Mouse (Mus musculus) MEL (cell line): Measurements from ENCODE around the gene Tmem143. TPM values are rescaled to one million over a fixed set of nuclear protein-coding genes. Genes with fewer than 3 reads are reported as not detected.

Experiments
- DNase-seq: peaks from one replicate; pipeline ENCODE4 v3.0.0; 2011; ENCODE audit warnings: low read depth, low spot score
- H3K27ac ChIP-seq: 2 replicates; pipeline ENCODE4 v1.5.1; 2012; ENCODE audit warnings: low read depth, mild to moderate bottlenecking, control low read depth, low read length, moderate library complexity; ENCODE audit not compliant: control insufficient read depth
- H3K27me3 ChIP-seq, 2 experiments: fragments of 150-350 bp in 1 of 2; sonication (generic) in 1 of 2; 2 replicates each; pipeline ENCODE4 v1.6.1; 2012; ENCODE audit warnings: low read length in 2 of 2, mild to moderate bottlenecking in 2 of 2, improper control_type of control experiment in 1 of 2, moderate library complexity in 1 of 2; ENCODE audit not compliant: insufficient read depth in 2 of 2, control insufficient read depth in 1 of 2
- H3K36me3 ChIP-seq, 2 experiments: 2 replicates each; pipeline ENCODE4 v1.6.1; 2012 to 2014; ENCODE audit warnings: low read length in 2 of 2, improper control_type of control experiment in 1 of 2, inconsistent platforms in 1 of 2, mild to moderate bottlenecking in 1 of 2; ENCODE audit not compliant: insufficient read depth in 2 of 2, control insufficient read depth in 1 of 2
- H3K4me1 ChIP-seq, 2 experiments: fragments of 150-350 bp in 1 of 2; sonication (generic) in 1 of 2; 2 replicates each; pipeline ENCODE4 v1.6.1; 2012; ENCODE audit warnings: low read length in 2 of 2, improper control_type of control experiment in 1 of 2, mild to moderate bottlenecking in 1 of 2; ENCODE audit not compliant: insufficient read depth in 2 of 2, control insufficient read depth in 1 of 2
- H3K4me3 ChIP-seq, 2 experiments: fragments of 150-350 bp in 1 of 2; sonication (generic) in 1 of 2; 2 replicates each; pipeline ENCODE4 v1.5.1; 2012; ENCODE audit warnings: low read depth in 2 of 2, low read length in 2 of 2, mild to moderate bottlenecking in 2 of 2, moderate library complexity in 2 of 2, control low read depth in 1 of 2, improper control_type of control experiment in 1 of 2; ENCODE audit not compliant: control insufficient read depth in 1 of 2, insufficient read depth in 1 of 2
- H3K79me2 ChIP-seq: 2 replicates; pipeline ENCODE4 v1.6.1; 2012; ENCODE audit warnings: mild to moderate bottlenecking, low read length, moderate library complexity; ENCODE audit not compliant: control insufficient read depth, poor library complexity, insufficient read depth
- H3K9ac ChIP-seq: 2 replicates; pipeline ENCODE4 v1.6.1; 2012; ENCODE audit warnings: low read depth, mild to moderate bottlenecking, control low read depth, low read length, moderate library complexity; ENCODE audit not compliant: control insufficient read depth, poor library complexity, severe bottlenecking
- H3K9me3 ChIP-seq: fragments of 150-350 bp; sonication (generic); replicated peaks from 2 replicates; pipeline ENCODE4 v1.6.1; 2012; ENCODE audit warnings: mild to moderate bottlenecking, low read length, improper control_type of control experiment, moderate library complexity; ENCODE audit not compliant: insufficient read depth
- CHD1 ChIP-seq: IDR thresholded peaks from 2 replicates; pipeline ENCODE4 v1.6.1; 2012; ENCODE audit warnings: low read depth, mild to moderate bottlenecking, inconsistent platforms, low read length, improper control_type of control experiment
- GATA1 ChIP-seq: IDR thresholded peaks from 2 replicates; pipeline ENCODE4 v1.6.1; 2011; ENCODE audit warnings: low read depth, low read length, improper control_type of control experiment
- HCFC1 ChIP-seq: IDR thresholded peaks from 2 replicates; pipeline ENCODE4 v1.6.1; 2012; ENCODE audit warnings: low read depth, mild to moderate bottlenecking, inconsistent platforms, low read length, improper control_type of control experiment, moderate library complexity
- KAT2A ChIP-seq: conservative IDR thresholded peaks from 2 replicates; pipeline ENCODE4 v1.6.1; 2012; ENCODE audit warnings: low read depth, low read length, improper control_type of control experiment, inconsistent platforms
- MAFK ChIP-seq: IDR thresholded peaks from 2 replicates; pipeline ENCODE4 v1.6.1; 2011; ENCODE audit warnings: low read depth, mild to moderate bottlenecking, low read length, improper control_type of control experiment, borderline replicate concordance
- MAX ChIP-seq: IDR thresholded peaks from 2 replicates; pipeline ENCODE4 v1.6.1; 2011; ENCODE audit warnings: low read length, improper control_type of control experiment
- MYC ChIP-seq: IDR thresholded peaks from 2 replicates; pipeline ENCODE4 v1.6.1; 2011; ENCODE audit warnings: low read depth, mild to moderate bottlenecking, low read length, improper control_type of control experiment, moderate library complexity
- NELFE ChIP-seq: IDR thresholded peaks from 2 replicates; pipeline ENCODE4 v1.6.1; 2011; ENCODE audit warnings: low read depth, low read length, improper control_type of control experiment
- POLR2A ChIP-seq, 2 experiments: IDR thresholded peaks; 2 replicates each; pipeline ENCODE4 v1.6.1; 2011 to 2012; ENCODE audit warnings: low read length in 2 of 2, mild to moderate bottlenecking in 2 of 2, control low read depth in 1 of 2, improper control_type of control experiment in 1 of 2, low read depth in 1 of 2, moderate library complexity in 1 of 2; ENCODE audit not compliant: control insufficient read depth in 1 of 2, insufficient read depth in 1 of 2, poor library complexity in 1 of 2
- RAD21 ChIP-seq: IDR thresholded peaks from 2 replicates; pipeline ENCODE4 v1.6.1; 2011; ENCODE audit warnings: mild to moderate bottlenecking, low read depth, low read length, improper control_type of control experiment
- SIN3A ChIP-seq: IDR thresholded peaks from 2 replicates; pipeline ENCODE4 v1.6.1; 2012; ENCODE audit warnings: low read length, improper control_type of control experiment, inconsistent platforms
- SMC3 ChIP-seq: IDR thresholded peaks from 2 replicates; pipeline ENCODE4 v1.6.1; 2011; ENCODE audit warnings: low read depth, low read length, improper control_type of control experiment
- TBP ChIP-seq: IDR thresholded peaks from 2 replicates; pipeline ENCODE4 v1.8.0; 2011; ENCODE audit warnings: low read depth, low read length, improper control_type of control experiment
- USF1 ChIP-seq: IDR thresholded peaks from 2 replicates; pipeline ENCODE4 v1.6.1; 2014; ENCODE audit warnings: low read depth, mild to moderate bottlenecking, inconsistent platforms, low read length, improper control_type of control experiment, moderate library complexity
- ZKSCAN1 ChIP-seq: IDR thresholded peaks from 2 replicates; pipeline ENCODE4 v1.6.1; 2012; ENCODE audit warnings: low read depth, mild to moderate bottlenecking, inconsistent platforms, low read length, improper control_type of control experiment, moderate library complexity
- ZMIZ1 ChIP-seq: IDR thresholded peaks from 2 replicates; pipeline ENCODE4 v1.6.1; 2012; ENCODE audit warnings: low read depth, mild to moderate bottlenecking, inconsistent platforms, low read length, improper control_type of control experiment, moderate library complexity
- polyA plus RNA-seq, 2 experiments: library from polyadenylated mRNA; stranded (reverse) in 1 of 2; unstranded in 1 of 2; fragments of >175 nt in 1 of 2; fragments of >200 nt in 1 of 2; gene quantifications; 2 replicates each; pipeline versions ENCODE4 v1.2.1 to v1.2.4; 2012; ENCODE audit warnings: low replicate concordance in 2 of 2, low read depth in 1 of 2; ENCODE audit not compliant: insufficient read length in 2 of 2, insufficient read depth in 1 of 2, missing spikeins in 1 of 2
- total RNA-seq: library from RNA; depleted of rRNA; stranded (reverse); fragments of 300-350 nt; gene quantifications from 2 replicates; pipeline ENCODE4 v1.2.3, GENCODE M21; 2012

Tmem143 gene
- total and polyA plus RNA-seq, 3 experiments, result 10.7 to 20.1 TPM; not detected in 1

DNA sequence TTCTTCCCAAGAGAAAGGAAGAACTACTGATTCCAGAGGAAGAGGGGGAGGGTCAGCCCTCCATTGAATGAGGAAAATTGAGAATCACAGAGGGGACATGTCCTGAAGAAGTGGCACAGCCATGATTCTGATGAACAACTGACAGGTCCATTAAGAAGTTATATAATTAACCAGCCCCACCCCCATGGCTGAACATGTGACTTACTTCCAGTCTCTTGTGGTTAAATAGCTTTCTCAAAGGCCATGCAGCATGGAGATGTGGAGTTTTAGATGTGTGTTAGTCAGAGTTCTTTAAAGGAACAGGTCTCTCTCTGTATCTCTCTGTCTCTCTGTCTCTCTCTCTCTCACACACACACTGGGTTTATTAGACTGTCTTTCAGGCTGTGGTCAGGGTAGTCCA lies 11.6 kb downstream of the Tmem143 start:
- H3K4me3 ChIP-seq, result no peak overlapping the region
- TF ChIP-seq NELFE (no peak), USF1 (peak; percentile 48; the same call in 1 of the 2 replicates)
- TF ChIP-seq, all 39 proteins: peak for 1
- Histone ChIP-seq H3K27ac (no peak overlapping the region), H3K36me3 (0 out of 4 replicates have a peak, but pooled peaks cover 0 to 2% of the 10 kb centered on the region in 2 experiments), H3K9ac (no peak overlapping the region), H3K27me3 (no peaks in the 10 kb centered on the region), H3K4me1 (no peaks in the 10 kb centered on the region), H3K79me2 (no peaks in the 10 kb centered on the region), H3K9me3 (no peaks in the 10 kb centered on the region)
- no peak for DNase-seq

DNA sequence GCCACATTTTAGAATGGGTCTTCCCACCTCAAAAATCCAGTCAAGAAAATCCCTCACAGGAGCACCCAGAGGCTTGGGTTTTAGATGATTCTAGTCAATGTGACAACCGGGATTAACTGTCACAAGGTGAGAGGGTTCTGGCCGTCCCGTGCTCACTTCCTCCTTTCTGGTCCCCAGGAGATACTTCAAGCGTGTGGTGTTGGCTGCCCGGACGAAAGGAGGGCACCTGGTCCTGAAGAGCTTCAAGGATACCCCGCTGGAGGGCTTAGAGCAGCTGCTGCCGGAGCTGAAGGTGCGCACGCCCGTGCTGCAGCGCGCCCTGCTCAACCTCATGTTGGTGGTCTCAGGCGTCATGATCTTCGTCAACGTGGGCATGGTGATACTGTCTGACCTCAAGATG lies 12.4 kb downstream of the Tmem143 start:
- H3K9me3 ChIP-seq, result no peaks in the 10 kb centered on the region
- no peaks in the 10 kb centered on the region for H3K4me1 ChIP-seq
- H3K27me3 ChIP-seq, result no peaks in the 10 kb centered on the region
- H3K27ac ChIP-seq, result no peak overlapping the region
- TF ChIP-seq ZMIZ1 (no peak), MAFK (no peak)
- no peak overlapping the region for H3K9ac ChIP-seq
- 0 out of 4 replicates have a peak, but pooled peaks cover 0 to 2% of the 10 kb centered on the region in 2 experiments for H3K36me3 ChIP-seq
- no peak for DNase-seq
- H3K4me3 ChIP-seq, result no peak overlapping the region
- H3K79me2 ChIP-seq, result no peaks in the 10 kb centered on the region

DNA sequence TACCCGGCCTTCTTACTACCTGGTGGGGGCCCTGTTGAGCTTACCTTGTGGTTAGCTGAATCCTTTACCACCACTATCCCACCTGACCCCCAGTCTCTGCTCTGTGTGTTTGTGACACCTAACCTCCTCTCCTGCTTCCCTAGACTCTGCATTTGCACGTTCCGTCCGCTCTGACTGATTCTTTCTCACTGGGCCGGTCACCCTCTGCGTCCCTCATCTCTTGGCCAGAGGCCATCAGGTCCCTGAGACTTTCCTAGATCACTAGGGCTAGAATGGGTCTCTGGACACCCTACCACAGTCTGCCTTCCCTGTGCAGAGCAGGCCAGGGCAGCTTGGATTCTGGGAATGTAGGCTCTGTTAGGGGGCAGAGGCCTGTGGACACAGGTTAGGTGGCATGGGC lies 17.3 kb downstream of the Tmem143 start:
- Histone ChIP-seq H3K27ac (no peak overlapping the region), H3K4me3 (no peak overlapping the region), H3K9ac (no peak overlapping the region), H3K79me2 (no peaks in the 10 kb centered on the region), H3K9me3 (no peaks in the 10 kb centered on the region), H3K36me3 (no peaks in the 10 kb centered on the region), H3K4me1 (no peaks in the 10 kb centered on the region), H3K27me3 (no peaks in the 10 kb centered on the region)
- TF ChIP-seq HCFC1 (no peak), GATA1 (no peak), ZKSCAN1 (no peak), TBP (no peak), CHD1 (no peak), RAD21 (no peak), KAT2A (no peak), SMC3 (no peak), MYC (no peak), MAFK (no peak), SIN3A (no peak), POLR2A (IDR thresholded peaks at IDR 0.05; ENCODE audit: control insufficient read depth in 1 of 2, insufficient read depth in 1 of 2, low read depth in 1 of 2, low read length in 2 of 2, poor library complexity in 1 of 2) (no peak), MAX (no peak)
- no peak for DNase-seq
